In genomic region chr1:168355985-168356556, GRCm38 (mm10) we compare ENCODE assay signal across 12 mouse cellular contexts.
DNase-seq lines count a peak whose midpoint lies in the region; ATAC-seq lines count a peak whose summit lies in the region.
"Had no signal": no experiment of that assay in that cellular context is flagged by ENCODE, and none has a peak within 500 bp of the region (broad histone marks: within the 10 kb centered on the region; RNA-seq: fewer than 3 reads in every experiment).

No protein-coding gene starts in this region.

- H3K4me2 ChIP-seq in kidney, embryonic 15.5 days, result peak overlapping the region; percentile 12; the same call in 1 of the 2 replicates
- peak overlapping the region; percentile 15; the same call in 1 of the 2 replicates for H3K4me2 ChIP-seq in forebrain, embryonic 11.5 days (ENCODE audit: low read depth, low read length, severe bottlenecking)
- H3K4me2 ChIP-seq in neural tube, embryonic 13.5 days, result 0 out of 2 replicates have a peak overlapping the region, but pooled peaks have one; percentile 55

- no peaks in the 10 kb centered on the region for H3K9me3 ChIP-seq in kidney, embryonic 15.5 days (replicated peaks)
- H3K9me3 ChIP-seq in forebrain, embryonic 11.5 days (ENCODE audit: control insufficient read depth, low read length), result no peaks in the 10 kb centered on the region
- no peaks in the 10 kb centered on the region for H3K9me3 ChIP-seq in limb, embryonic 10.5 days (replicated peaks)
- no peaks in the 10 kb centered on the region for H3K9me3 ChIP-seq in neural tube, embryonic 13.5 days

- DNase-seq in kidney, adult 18-20 months, result no peak
- no peak for DNase-seq in forebrain, embryonic 11.5 days (ENCODE audit: low spot score)
- DNase-seq in limb, embryonic 10.5 days (ENCODE audit: low spot score), result no peak
- no peak for DNase-seq in adrenal gland, adult 2 months
- DNase-seq in urinary bladder, adult 2 months (ENCODE audit: low spot score), result no peak
- DNase-seq in layer of hippocampus, adult 18-20 months (ENCODE audit: low spot score in 2 of 2), result no peak
- DNase-seq: B cell, adult 2 months; cerebellum, adult 9-11 months; thymus, postnatal 36 days had no signal

- H3K36me3 ChIP-seq in kidney, embryonic 15.5 days, result peaks cover 22% of the 10 kb centered on the region
- no peaks in the 10 kb centered on the region for H3K36me3 ChIP-seq in forebrain, embryonic 11.5 days (ENCODE audit: control insufficient read depth, insufficient read depth, low read length)
- H3K36me3 ChIP-seq in limb, embryonic 10.5 days, result peaks cover 35% of the 10 kb centered on the region
- H3K36me3 ChIP-seq in neural tube, embryonic 13.5 days, result no peaks in the 10 kb centered on the region

- no peak overlapping the region for H3K9ac ChIP-seq in kidney, embryonic 15.5 days
- H3K9ac ChIP-seq in forebrain, embryonic 11.5 days (ENCODE audit: low read length), result peak overlapping the region; percentile 3; the same call in 1 of the 2 replicates
- no peak overlapping the region for H3K9ac ChIP-seq in neural tube, embryonic 13.5 days

- H3K27me3 ChIP-seq in kidney, embryonic 15.5 days, result no peaks in the 10 kb centered on the region
- H3K27me3 ChIP-seq in forebrain, embryonic 11.5 days (ENCODE audit: control insufficient read depth, insufficient read depth, low read length), result no peaks in the 10 kb centered on the region
- H3K27me3 ChIP-seq in limb, embryonic 10.5 days (ENCODE audit: low read depth, poor library complexity, severe bottlenecking), result no peaks in the 10 kb centered on the region
- H3K27me3 ChIP-seq in neural tube, embryonic 13.5 days, result no peaks in the 10 kb centered on the region

- peak overlapping the region; percentile 82 for H3K27ac ChIP-seq in kidney, embryonic 15.5 days
- H3K27ac ChIP-seq in forebrain, embryonic 11.5 days (ENCODE audit: low read depth, low read length), result peak overlapping the region; percentile 34; the same call in 1 of the 2 replicates
- 0 out of 2 replicates have a peak overlapping the region, but pooled peaks have one; percentile 81 for H3K27ac ChIP-seq in limb, embryonic 10.5 days
- peak overlapping the region; percentile 85 for H3K27ac ChIP-seq in neural tube, embryonic 13.5 days (replicated peaks)

- 28% methylated on average over 10 of the region's 10 CpGs for WGBS in kidney, embryonic 15.5 days
- 34% methylated on average over 10 of the region's 10 CpGs for WGBS in forebrain, embryonic 11.5 days
- 53% methylated on average over 10 of the region's 10 CpGs for WGBS in limb, embryonic 10.5 days
- WGBS in neural tube, embryonic 13.5 days, result 35% methylated on average over 10 of the region's 10 CpGs

- no peak overlapping the region for H3K4me3 ChIP-seq in kidney, embryonic 15.5 days (replicated peaks)
- H3K4me3 ChIP-seq in forebrain, embryonic 11.5 days (ENCODE audit: low read depth, low read length), result no peak overlapping the region
- no peak overlapping the region for H3K4me3 ChIP-seq in limb, embryonic 10.5 days
- H3K4me3 ChIP-seq in neural tube, embryonic 13.5 days, result no peak overlapping the region
- H3K4me3 ChIP-seq: layer of hippocampus, adult 2 months had no signal

- ATAC-seq in kidney, embryonic 15.5 days (replicated peaks; ENCODE audit: low FRiP score), result no peak; the same call in 1 of the 2 replicates
- ATAC-seq in forebrain, embryonic 11.5 days (replicated peaks; ENCODE audit: low FRiP score), result no peak
- ATAC-seq in neural tube, embryonic 13.5 days (ENCODE audit: low read depth), result no peak

- H3K4me1 ChIP-seq in kidney, embryonic 15.5 days, result peaks cover 92% of the 10 kb centered on the region
- H3K4me1 ChIP-seq in forebrain, embryonic 11.5 days (replicated peaks; ENCODE audit: control insufficient read depth, insufficient read depth, low read length), result peaks cover 49% of the 10 kb centered on the region
- H3K4me1 ChIP-seq in limb, embryonic 10.5 days, result peaks cover 86% of the 10 kb centered on the region
- peaks cover 82% of the 10 kb centered on the region for H3K4me1 ChIP-seq in neural tube, embryonic 13.5 days (replicated peaks)

Comparison
In these comparisons a context has a peak if more than half of its experiments do, and no peak if none do; other contexts are left out.
1. H3K27ac ChIP-seq: peak in every context shown above with its lines; median percentile 85 in neural tube, embryonic 13.5 days; 82 in kidney, embryonic 15.5 days; 81 in limb, embryonic 10.5 days; 34 in forebrain, embryonic 11.5 days.